Mouse (Mus musculus) layer of hippocampus, adult 11-12 months (tissue): ENCODE measurements at regions not wholly inside any gene's neighbourhood (a gene's known extent, or its start where the extent isn't known, plus 50 kb on each side); places are given as distances from the start of the nearest gene placed in this dataset.

Experiments used
- DNase-seq: peaks from one replicate; pipeline ENCODE4 v3.0.0; 2022; ENCODE audit warnings: low spot score

DNA sequence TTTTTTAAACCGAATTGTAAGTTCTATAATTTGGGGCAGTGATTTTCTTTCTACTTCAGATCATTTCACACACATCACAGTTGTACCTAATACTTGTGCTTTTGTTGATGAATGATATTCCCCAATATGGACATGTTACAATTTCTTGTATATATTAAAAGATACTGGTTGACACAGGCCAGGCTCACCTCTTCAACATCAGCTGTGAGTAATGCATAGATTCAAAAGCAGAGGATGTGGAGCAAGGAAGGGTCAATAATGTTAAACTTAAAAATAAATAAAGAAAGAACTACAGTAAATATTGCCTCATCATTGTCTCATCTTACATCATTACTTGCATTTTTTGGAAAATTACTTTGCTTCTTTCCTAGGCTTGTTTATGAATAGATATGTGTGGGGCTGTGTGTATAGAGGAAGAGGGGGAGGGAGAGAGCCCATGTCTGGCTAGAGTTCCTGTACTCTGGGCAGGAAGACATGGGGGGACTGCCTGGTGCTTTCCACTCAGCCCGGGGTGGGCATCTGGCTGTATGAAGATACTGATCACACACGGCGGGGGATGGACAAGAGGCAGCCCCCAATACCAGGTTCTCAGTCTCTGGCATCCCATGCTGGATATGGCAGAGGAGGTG is 490.1 kb downstream of the Gm6377 start:
- no peak for DNase-seq

GRCm38 (mm10) chrX:109734961-109735537 is 538.5 kb downstream of the Gm6377 start:
- DNase-seq = peak; percentile 30

DNA sequence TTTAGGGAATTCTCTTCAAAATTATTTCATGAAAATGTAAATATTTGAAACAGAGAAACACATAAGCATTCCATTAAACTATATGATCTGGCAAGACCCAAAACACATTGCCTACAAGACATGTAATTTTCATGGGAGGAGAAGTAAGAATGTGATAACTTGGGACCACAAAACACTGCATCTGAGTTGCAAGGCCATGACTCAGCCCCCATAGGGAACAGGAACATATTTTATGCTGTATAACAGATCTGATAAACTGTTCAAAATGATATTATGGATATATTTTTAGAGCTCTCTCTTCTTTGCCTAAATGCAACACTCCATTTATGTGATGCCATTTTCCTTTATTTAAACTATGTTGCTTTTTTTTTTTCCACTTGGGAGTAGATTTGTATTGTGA is 539.4 kb downstream of the Gm6377 start:
- no peak for DNase-seq
